Mouse (Mus musculus): ENCODE results near the gene Cyp4a14. TPM values are rescaled to one million over a fixed set of nuclear protein-coding genes. Genes with fewer than 3 reads are reported as not detected.
"Not testable (repeated sequence)": the region's sequence is repeated elsewhere in the genome, so short reads cannot be mapped to it uniquely, and the experiment has no call there.

Gene Cyp4a14
- polyA plus RNA-seq (2016; fragmentation: Nextera tagmentation; extraction: Ambion mirVana) = not detected in 2 replicates

DNA sequence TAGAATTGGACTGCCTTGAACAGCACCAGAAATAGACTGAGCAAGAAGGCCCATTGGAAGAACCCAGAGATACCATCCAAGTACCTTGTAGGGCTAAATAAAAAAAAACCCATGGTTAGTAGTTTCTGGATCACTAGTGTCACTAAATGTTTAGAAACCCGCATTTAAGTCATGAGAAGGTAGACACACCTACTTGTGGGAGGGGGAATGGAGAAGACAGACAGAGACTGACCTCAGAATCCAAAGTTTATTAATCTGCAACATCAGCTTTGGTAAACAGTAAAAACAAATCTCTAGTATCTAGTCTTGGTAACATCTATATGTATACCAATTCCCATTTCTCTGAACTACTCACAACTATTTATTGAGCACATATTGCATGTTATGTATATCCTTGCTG lies at the start of gene Cyp4a14:
Gene Cyp4a14 (minus strand): TSS at position 142 of the 400 bp plus-strand sequence.
- no peaks in the 10 kb centered on the region for H3K36me3 ChIP-seq
- H3K9me3 ChIP-seq (replicated peaks) = no peaks in the 10 kb centered on the region
- no peak for DNase-seq (ENCODE audit: low spot score)
- WGBS = 91% methylated on average over 1 of the region's 1 CpGs
- H3K27ac ChIP-seq (replicated peaks) = no peak within 1 kb of the TSS
- no peaks in the 10 kb centered on the region for H3K4me1 ChIP-seq
- no peak within 1 kb of the TSS for H3K4me3 ChIP-seq
- H3K27me3 ChIP-seq (ENCODE audit: low read depth, poor library complexity, severe bottlenecking) = no peaks in the 10 kb centered on the region

DNA sequence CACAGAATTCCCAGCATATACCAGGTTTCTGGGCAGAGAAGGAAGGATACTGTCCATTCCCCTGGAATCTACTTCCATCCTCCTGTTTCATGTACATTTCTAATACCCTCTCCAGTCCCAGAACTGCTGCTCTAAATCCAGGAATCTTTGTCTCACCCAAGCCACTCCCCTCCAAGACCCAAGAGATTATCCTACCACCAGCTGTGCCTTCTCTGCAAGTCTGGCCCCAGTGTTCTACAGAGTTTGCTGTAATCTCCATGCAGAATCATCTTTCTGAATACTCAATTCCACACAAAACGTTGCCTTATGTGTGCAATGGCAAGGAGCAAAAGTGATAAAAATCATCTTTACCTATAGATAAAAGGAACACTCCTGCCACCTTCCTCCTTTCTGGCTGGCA lies 49.2 kb upstream of the Cyp4a14 start:
- WGBS = 41% methylated on average over 1 of the region's 1 CpGs
- Histone ChIP-seq H3K27me3 (ENCODE audit: low read depth, poor library complexity, severe bottlenecking) (no peaks in the 10 kb centered on the region), H3K4me1 (no peaks in the 10 kb centered on the region), H3K9me3 (replicated peaks) (no peaks in the 10 kb centered on the region), H3K4me3 (no peak overlapping the region), H3K27ac (replicated peaks) (no peak overlapping the region), H3K36me3 (no peaks in the 10 kb centered on the region)
- DNase-seq (ENCODE audit: low spot score) = no peak

- H3K4me1 ChIP-seq = no peaks in the 10 kb centered on the region
- no peaks in the 10 kb centered on the region for H3K36me3 ChIP-seq
- no peak overlapping the region for H3K4me3 ChIP-seq
- H3K27me3 ChIP-seq (ENCODE audit: low read depth, poor library complexity, severe bottlenecking) = no peaks in the 10 kb centered on the region
- no peaks in the 10 kb centered on the region for H3K9me3 ChIP-seq (replicated peaks)
- WGBS = 93% methylated on average over 2 of the region's 2 CpGs
- DNase-seq (ENCODE audit: low spot score) = no peak
- H3K27ac ChIP-seq (replicated peaks) = no peak overlapping the region
Observed at GRCm38 (mm10) chr4:115521766-115522165, 25.8 kb upstream of the Cyp4a14 start.

DNA sequence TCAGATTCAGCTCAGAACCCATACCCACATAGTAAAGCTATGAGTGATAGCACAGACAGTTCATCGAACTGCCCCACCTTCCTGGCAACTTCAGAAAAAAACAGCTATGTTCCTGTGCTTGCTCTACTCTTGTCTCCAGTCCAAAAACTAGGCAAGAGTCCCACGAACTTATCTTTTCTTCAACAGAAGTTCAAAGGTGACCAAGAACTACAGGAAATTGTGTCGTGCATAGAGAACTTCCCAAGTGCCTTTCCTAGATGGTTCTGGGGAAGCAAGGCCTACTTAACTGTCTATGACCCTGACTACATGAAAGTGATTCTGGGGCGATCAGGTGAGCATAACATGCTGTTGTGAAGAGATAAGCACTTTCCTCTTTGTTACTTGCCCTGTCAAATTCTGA lies 23.5 kb upstream of the Cyp4a14 start:
- Histone ChIP-seq H3K4me1 (no peaks in the 10 kb centered on the region), H3K27me3 (ENCODE audit: low read depth, poor library complexity, severe bottlenecking) (no peaks in the 10 kb centered on the region), H3K36me3 (no peaks in the 10 kb centered on the region), H3K9me3 (replicated peaks) (no peaks in the 10 kb centered on the region), H3K4me3 (no peak overlapping the region), H3K27ac (replicated peaks) (no peak overlapping the region)
- no peak for DNase-seq (ENCODE audit: low spot score)
- 80% methylated on average over 4 of the region's 4 CpGs for WGBS

- 85% methylated on average over 5 of the region's 5 CpGs for whole genome bisulfite sequencing
- H3K4me1 ChIP-seq; H3K4me3 ChIP-seq; DNase-seq (ENCODE audit: low spot score); H3K27ac ChIP-seq (replicated peaks); H3K9me3 ChIP-seq (replicated peaks); H3K36me3 ChIP-seq; H3K27me3 ChIP-seq (ENCODE audit: low read depth, poor library complexity, severe bottlenecking): not testable (repeated sequence)
Observed at GRCm38 (mm10) chr4:115518000-115518399, 22.1 kb upstream of the Cyp4a14 start, which contains the start of gene Cyp4a10. TSS of gene Cyp4a10 (plus strand) at chr4:115518264.

DNA sequence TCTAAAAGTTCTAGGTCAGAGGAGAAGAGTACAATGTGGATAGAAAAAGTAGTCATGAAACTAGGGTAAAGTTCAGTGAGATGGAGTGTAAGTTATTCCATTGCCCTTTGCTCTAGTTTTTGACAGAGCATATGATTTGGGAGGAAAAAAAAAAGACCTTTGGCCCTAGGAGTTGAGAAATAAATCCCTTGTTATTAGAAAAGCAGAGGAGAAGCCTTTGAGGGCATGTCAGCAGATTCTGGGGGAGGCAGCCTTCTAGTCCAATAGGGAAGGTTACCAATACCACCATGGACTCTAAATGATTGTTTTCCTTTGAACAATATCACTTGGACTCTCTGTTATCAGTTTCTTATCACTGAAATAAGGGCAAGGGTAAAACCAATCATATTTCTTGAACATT lies 18.0 kb upstream of the Cyp4a14 start:
- not testable (repeated sequence) for H3K27me3 ChIP-seq (ENCODE audit: low read depth, poor library complexity, severe bottlenecking); DNase-seq (ENCODE audit: low spot score); H3K4me3 ChIP-seq; H3K36me3 ChIP-seq; H3K27ac ChIP-seq (replicated peaks); H3K4me1 ChIP-seq; H3K9me3 ChIP-seq (replicated peaks)

GRCm38 (mm10) chr4:115497466-115497865 lies 1.5 kb upstream of the Cyp4a14 start:
- no peak overlapping the region for H3K27ac ChIP-seq (replicated peaks)
- 88% methylated on average over 3 of the region's 3 CpGs for WGBS
- H3K27me3 ChIP-seq (ENCODE audit: low read depth, poor library complexity, severe bottlenecking) = no peaks in the 10 kb centered on the region
- H3K9me3 ChIP-seq (replicated peaks) = no peaks in the 10 kb centered on the region
- no peak for DNase-seq (ENCODE audit: low spot score)
- no peaks in the 10 kb centered on the region for H3K4me1 ChIP-seq
- H3K36me3 ChIP-seq = no peaks in the 10 kb centered on the region
- no peak overlapping the region for H3K4me3 ChIP-seq

DNA sequence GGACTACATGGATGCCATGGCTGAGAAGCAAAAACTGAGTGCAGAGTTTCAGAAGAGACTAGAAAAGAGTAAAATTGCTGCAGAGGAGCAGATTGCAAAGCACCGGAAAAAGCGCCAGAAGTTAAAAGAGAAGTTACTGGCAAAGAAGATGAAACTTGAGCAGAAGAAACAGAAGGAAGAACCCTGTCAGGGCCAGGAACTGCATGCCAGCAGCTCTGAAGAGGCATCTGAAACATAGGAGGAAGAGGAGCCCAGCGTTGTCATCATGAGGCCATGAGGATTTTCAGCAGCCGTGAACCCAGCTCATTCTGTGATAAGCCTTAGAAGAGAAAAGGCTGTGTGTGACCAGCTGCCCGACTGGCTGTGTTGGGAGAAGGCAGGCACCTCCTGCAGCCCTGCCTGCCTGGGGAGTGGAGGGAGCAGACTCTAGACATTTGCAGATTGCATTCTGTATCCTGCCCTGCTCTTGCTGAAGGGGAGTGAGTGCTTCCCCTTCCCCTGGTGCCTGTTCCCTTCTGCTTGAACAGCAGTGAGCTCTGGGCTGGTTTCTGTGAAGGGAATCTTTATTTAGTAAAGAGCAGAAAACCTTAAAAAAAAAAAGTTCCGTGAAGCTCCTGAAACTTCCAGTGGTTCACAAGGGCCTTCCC lies 14.8 kb downstream of the Cyp4a14 start:
- Histone ChIP-seq H3K36me3 (no peaks in the 10 kb centered on the region), H3K27ac (replicated peaks) (no peak overlapping the region), H3K9me3 (replicated peaks) (no peaks in the 10 kb centered on the region), H3K4me3 (no peak overlapping the region), H3K4me1 (no peaks in the 10 kb centered on the region), H3K27me3 (ENCODE audit: low read depth, poor library complexity, severe bottlenecking) (no peaks in the 10 kb centered on the region)
- 79% methylated on average over 6 of the region's 6 CpGs for WGBS
- no peak for DNase-seq (ENCODE audit: low spot score)

DNA sequence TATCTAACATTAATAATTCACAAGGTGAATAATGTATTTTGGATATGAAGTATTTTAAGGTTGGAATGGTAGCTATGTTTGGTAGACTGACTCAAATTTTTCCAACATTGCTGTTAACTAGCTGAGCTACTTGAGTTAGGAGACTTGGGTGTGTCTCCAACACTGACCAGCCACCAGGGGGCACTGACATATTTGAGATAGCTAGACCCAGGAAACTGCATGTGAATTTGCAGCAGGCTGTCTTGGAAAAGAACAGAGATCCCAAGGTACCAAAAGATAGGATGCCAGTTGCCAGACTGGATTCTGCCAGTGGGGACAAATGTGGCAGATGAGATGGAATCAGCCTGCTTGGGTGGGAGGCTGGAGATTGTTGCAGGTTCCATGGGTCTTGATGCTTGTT lies 19.9 kb downstream of the Cyp4a14 start:
- not testable (repeated sequence) for H3K9me3 ChIP-seq (replicated peaks); H3K27me3 ChIP-seq (ENCODE audit: low read depth, poor library complexity, severe bottlenecking); H3K36me3 ChIP-seq; H3K4me1 ChIP-seq; H3K4me3 ChIP-seq; H3K27ac ChIP-seq (replicated peaks)
- peak; percentile 13 for DNase-seq (ENCODE audit: low spot score)

DNA sequence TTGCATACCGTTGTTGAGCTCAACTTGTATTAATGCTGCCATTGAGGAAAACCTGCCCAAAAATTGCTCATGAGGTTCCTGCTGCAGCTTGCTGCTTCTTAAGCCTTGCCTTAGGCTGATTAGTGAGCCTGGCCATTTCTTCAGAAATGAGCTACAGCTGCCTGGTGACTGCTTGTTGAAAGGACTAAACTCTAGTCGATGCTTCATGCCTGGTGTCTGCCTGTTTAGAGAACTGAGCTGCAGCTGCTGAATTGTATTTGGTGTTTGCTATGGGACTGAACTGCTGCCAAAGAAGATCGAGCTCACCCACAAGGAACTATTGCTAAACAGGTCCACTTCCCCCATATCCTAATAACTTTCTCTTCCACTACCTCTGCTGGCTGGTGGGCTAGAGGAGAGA lies 22.4 kb downstream of the Cyp4a14 start:
- H3K9me3 ChIP-seq (replicated peaks); H3K36me3 ChIP-seq; DNase-seq (ENCODE audit: low spot score); H3K27ac ChIP-seq (replicated peaks); H3K27me3 ChIP-seq (ENCODE audit: low read depth, poor library complexity, severe bottlenecking); H3K4me1 ChIP-seq; H3K4me3 ChIP-seq: not testable (repeated sequence)
- 84% methylated on average over 3 of the region's 3 CpGs for WGBS

DNA sequence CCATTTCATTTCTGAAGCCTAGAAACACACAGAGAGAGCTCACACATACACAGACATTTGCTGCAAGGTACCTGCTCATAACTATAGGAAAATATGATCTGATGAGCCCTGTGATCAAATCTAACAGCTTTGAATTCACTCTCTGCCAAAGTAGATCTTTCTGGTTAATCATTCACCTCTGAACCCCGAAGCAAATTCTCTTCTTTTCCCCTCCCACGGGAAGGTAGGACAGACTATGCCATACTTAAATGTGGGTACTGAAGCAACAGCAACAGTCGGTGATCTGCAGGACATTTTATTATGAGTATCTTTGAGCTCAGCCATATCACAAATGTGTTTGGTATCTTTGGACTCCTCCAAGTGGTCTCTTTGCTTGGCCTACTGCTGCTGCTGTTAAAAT lies 43.6 kb downstream of the Cyp4a14 start, which contains the start of gene Cyp4a30b:
Gene Cyp4a30b (plus strand): TSS at position 301 of the 400 bp plus-strand sequence.
- Histone ChIP-seq H3K27ac (replicated peaks) (no peak within 1 kb of the TSS), H3K27me3 (ENCODE audit: low read depth, poor library complexity, severe bottlenecking) (no peaks in the 10 kb centered on the region), H3K9me3 (replicated peaks) (no peaks in the 10 kb centered on the region), H3K4me3 (no peak within 1 kb of the TSS), H3K4me1 (no peaks in the 10 kb centered on the region), H3K36me3 (no peaks in the 10 kb centered on the region)
- DNase-seq (ENCODE audit: low spot score) = no peak
- WGBS = 87% methylated on average over 3 of the region's 3 CpGs

DNA sequence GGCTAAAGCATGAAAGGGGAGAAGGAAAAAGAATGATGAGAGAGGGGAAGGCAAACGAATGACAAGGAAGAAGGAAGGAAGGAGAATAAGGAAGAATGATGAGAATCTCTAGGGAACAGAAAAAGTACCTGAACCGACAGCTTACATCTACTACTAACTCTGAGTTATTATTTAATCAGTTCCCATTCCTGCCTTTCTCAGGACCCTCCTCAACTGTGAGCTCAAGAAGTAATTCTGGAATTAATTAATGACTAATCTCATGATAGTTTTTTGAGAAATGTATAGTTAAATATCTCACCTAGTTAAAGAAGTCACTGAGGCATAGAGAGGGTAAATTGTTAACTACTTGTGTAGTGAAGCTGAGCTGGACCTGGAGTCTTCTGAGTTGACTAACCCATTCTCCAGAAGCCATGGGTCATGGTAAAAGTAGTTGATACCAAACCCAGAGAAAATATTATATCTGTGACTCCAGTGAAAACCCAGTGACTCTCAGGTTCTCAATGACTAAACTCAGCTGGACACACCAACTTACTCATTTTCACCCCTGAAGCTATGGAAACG lies 45.3 kb downstream of the Cyp4a14 start:
- no peaks in the 10 kb centered on the region for H3K36me3 ChIP-seq
- H3K4me1 ChIP-seq = no peaks in the 10 kb centered on the region
- no peaks in the 10 kb centered on the region for H3K27me3 ChIP-seq (ENCODE audit: low read depth, poor library complexity, severe bottlenecking)
- H3K27ac ChIP-seq (replicated peaks) = no peak overlapping the region
- H3K9me3 ChIP-seq (replicated peaks) = no peaks in the 10 kb centered on the region
- H3K4me3 ChIP-seq = no peak overlapping the region
- DNase-seq (ENCODE audit: low spot score) = no peak
- 74% methylated on average over 3 of the region's 3 CpGs for WGBS
